Mouse (Mus musculus) c-Kit-negative CD71-positive TER-119-positive erythroid progenitor cells, embryonic 14.5 days (primary cell): Measurements from ENCODE around the gene Twf2.

Source experiments
- DNase-seq: peaks from one replicate; pipeline ENCODE4 v3.0.0-alpha.2; 2013; ENCODE audit warnings: low read depth, low spot score

Twf2 gene

GRCm38 (mm10) chr9:106237401-106237800 lies 34.5 kb downstream of the Twf2 start:
- DNase-seq, result no peak

- no peak for DNase-seq
Observed at GRCm38 (mm10) chr9:106237878-106238277, 35.0 kb downstream of the Twf2 start.

- no peak for DNase-seq
Observed at GRCm38 (mm10) chr9:106241541-106242164, 38.7 kb downstream of the Twf2 start.

- DNase-seq, result no peak
Observed at GRCm38 (mm10) chr9:106242813-106243488, 40.0 kb downstream of the Twf2 start.

GRCm38 (mm10) chr9:106249550-106249949 lies 46.6 kb downstream of the Twf2 start:
- DNase-seq, result no peak

GRCm38 (mm10) chr9:106250245-106250644 lies 47.3 kb downstream of the Twf2 start:
- no peak for DNase-seq

- no peak for DNase-seq
Observed at GRCm38 (mm10) chr9:106251066-106251465, 48.2 kb downstream of the Twf2 start.

GRCm38 (mm10) chr9:106254001-106254400 lies 51.1 kb downstream of the Twf2 start:
- no peak for DNase-seq

- DNase-seq, result no peak
Observed at GRCm38 (mm10) chr9:106258412-106258811, 55.5 kb downstream of the Twf2 start.

- DNase-seq, result no peak
Observed at GRCm38 (mm10) chr9:106258990-106259389, 56.1 kb downstream of the Twf2 start.

GRCm38 (mm10) chr9:106261058-106261457 lies 58.1 kb downstream of the Twf2 start:
- no peak for DNase-seq

- DNase-seq, result no peak
Observed at GRCm38 (mm10) chr9:106261491-106261890, 58.6 kb downstream of the Twf2 start.

GRCm38 (mm10) chr9:106262075-106262474 lies 59.2 kb downstream of the Twf2 start:
- DNase-seq, result no peak

- no peak for DNase-seq
Observed at GRCm38 (mm10) chr9:106263381-106263924, 60.5 kb downstream of the Twf2 start.
